Mouse (Mus musculus): ENCODE results near the gene Tuba1b.
"Not testable (repeated sequence)": the region's sequence is repeated elsewhere in the genome, so short reads cannot be mapped to it uniquely, and the experiment has no call there.

Tuba1b gene

DNA sequence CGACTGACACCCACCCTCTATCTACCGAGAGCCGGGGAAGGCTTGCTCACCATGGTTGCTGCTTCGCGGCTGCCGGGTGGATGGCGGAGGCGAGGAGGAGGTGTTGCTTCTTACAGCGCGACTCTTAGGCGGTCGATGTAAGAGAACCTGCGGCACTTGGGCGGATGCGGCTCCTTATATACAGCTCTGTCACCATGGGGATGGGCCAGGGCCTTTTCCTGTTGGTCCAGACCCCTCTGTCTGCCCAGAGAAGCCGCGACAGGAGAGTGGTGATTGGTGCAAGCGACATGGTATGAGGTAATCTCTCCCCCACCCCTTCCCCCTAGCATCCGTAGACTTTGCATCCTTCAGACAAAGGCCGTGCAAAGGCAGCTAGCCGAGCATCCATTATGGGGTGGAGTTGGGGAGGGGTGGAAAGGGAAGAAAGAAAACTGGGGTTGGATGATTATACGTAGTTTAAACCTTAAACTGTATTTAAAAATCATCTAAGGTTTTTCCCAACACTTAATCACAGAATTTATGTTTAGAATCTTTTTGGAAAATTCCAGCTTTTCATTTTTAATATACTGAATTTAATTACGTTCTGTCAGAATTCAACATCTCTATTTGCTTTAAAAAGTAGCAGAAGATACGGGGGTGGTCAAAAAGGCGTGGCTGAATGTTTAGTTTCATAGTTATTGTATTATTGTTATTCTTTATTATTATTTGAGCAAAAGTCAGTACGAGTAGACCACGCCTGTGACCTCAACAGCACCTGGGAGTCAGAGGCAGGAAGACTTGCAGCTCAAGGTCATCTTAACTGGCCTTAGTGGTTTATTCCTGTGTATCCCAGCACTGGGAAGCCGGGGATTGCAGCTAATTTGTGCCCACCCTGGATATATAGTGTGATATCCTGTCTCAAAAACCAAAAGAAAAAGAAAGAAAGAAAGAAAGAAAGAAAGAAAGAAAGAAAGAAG, 19.3 kb upstream of the Tuba1b start, which contains the start of the genes Gm49450 and Tuba1a:
TSS of gene Gm49450 (minus strand) at position 151 of the 956 bp plus-strand sequence.
TSS of gene Tuba1a (minus strand) at position 303 of the 956 bp plus-strand sequence.
- peak; percentile 85 to 94 for DNase-seq

DNA sequence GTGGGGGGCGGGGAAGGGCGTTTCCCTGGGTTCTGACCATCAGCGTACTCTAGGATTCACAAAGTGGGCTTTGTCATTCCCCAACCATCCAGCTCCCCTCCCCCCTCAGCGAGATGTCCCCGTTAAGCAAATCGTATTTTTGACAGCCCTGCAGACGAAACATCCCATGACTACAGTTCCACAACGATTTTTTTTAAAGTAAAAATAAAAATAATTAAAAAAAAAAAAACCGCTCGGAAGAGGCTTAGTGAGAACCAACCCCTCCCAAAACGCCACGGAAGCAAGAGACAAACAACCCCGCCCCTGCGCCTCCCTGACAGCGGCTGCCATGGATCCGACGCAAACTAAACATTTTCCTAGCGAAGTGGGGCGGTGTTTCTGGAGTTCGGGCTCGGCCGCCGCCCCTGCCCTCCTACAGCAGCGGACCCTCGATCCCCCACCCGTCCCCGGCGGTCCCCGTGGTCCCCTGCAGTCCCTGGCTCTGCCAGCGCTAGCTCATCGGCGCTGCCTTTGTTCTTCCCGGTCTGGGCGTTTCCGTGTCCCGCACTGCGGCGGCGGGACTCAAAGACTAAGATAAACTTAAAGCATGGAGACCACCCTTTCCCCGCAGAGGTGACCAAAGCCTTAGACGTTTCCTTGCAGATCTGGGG, 18.5 kb upstream of the Tuba1b start:
- peak; percentile 74 to 78 for DNase-seq

DNA sequence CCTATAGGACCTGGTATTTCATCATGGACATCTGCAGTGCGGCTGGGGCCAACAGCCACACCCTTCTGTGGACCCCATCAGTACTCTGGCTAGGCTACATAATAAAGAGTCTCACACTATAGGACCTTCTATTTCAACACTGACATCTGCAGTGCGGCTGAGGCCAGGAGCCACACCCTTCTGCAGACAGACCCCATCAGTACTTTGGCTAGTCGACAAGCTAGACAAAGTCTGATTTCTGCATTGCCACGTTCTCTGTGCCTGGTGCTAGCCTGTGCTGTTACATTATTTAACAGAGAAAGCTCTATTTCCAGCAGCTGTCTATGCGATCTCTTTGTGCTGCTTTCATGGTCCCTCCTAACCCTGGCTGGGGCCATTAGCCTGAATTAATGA, 17.7 kb upstream of the Tuba1b start:
- DNase-seq = no peak

DNA sequence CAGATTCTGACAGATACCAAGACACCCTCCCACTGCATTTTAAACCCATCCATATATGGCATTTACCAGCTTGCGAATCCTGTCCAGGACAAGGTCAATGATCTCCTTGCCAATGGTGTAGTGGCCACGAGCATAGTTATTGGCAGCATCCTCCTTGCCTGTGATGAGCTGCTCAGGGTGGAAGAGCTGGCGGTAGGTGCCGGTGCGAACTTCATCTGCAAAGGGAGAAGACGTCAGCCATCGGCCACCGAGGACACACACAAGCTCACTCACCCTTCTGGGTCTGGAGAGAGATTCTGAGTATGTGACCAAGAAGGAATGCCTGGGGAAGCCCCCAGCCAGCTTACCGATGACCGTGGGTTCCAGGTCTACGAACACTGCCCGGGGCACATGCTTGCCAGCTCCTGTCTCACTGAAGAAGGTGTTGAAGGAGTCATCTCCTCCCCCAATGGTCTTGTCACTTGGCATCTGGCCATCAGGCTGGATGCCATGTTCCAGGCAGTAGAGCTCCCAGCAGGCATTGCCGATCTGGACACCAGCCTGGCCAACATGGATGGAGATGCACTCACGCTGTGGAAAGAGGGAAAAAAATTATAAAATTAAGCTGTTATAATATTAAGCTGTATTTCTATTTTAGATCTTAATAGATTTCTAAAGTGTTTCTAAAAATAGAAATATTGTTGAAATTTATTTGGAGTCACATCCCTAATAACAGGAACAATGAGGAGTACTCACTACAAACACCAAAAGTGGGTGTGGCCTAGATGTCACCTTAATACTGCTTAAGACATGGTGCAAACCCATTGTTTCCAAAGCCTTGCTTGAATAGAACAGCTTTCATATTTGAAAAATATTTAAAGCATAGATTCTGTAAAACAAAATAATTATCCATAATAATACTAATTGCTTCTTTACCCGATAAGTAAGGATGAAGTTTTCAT, 17.0 kb upstream of the Tuba1b start:
- not testable (repeated sequence) for DNase-seq

DNA sequence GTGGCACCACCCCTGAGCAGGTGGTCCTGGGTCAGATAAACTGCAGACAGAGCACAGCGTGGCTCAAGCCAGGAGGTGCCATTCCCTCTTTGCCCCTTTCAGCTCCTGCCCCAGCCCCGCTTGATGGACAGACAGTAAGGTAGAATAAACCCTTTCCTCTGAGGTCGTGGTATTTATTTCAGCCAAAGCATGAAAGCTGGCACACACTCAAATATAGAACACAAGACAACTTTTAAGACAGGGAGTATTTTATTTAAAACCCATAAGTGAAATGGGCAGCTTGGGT, 15.2 kb upstream of the Tuba1b start:
- DNase-seq = no peak

DNA sequence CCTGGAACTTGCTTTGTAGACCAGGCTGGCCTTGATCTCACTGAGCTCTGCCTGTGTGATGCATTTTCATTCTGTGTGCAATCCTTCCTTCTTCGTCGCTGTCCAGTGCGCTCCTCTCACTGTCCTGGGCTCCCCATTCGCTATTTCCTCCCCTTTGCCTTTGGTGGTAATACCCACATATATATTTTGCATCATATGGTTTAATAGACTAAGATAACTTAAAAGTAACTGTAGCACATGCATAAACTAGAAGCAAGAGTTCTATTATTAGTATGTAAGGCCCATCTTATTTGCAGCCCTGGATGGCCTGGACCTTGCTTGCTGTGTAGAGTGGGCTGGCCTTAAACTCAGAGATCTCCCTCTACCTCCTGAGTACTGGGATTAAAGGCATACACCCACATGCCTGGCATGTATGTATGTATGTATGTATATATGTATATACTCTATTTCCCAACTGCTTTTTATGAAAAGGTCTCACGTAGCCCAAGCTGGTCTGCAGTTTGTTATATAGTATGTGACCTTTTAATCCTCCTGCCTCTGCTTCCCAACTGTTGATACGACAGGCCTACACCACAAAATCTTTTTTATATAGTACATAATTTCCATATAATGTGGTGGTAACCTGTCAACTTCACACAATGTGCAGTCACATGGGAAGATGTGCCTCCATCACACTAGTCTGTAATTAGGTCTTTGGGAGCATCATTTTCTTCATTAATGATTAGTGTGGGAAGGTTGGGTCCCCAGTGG, 14.7 kb upstream of the Tuba1b start:
- DNase-seq = no peak

DNA sequence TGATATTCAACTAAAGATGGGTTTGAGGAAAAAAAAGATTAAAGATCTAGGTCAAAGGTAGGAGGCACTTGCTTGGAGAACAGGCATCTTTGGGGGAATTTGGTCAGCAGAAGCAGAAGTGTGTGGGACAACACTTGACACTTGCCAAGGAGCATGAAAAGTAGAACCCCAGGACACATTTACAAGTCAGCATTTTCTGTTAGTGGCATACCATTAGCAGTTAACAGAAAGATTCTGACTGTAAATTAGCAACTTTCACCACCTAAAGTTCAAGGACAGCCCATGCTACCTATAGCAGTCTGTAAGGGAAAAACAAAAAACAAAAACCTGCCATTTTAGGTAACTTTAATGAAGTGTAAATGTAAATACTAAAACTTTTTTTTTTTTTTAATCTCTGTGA, 14.0 kb upstream of the Tuba1b start:
- DNase-seq = no peak

DNA sequence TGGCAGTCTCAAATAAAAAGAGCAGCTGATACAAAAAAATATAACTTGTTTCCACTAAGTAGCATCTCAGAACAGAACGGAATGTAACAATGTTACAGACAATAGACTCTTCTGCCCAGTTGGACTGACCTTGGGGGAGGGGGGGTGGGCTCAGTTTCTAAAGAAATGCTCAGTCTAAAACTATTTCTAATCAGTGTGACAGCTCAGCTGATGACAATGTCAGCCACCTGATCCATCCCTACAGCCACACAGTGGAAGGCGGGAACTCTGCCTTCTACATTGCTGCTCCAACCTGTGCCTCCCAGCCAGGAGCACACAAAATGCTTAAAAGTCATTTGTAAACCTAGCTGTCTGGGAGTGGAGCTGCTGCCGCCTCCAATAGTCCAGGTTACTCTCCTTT, 13.5 kb upstream of the Tuba1b start:
- DNase-seq = no peak

DNA sequence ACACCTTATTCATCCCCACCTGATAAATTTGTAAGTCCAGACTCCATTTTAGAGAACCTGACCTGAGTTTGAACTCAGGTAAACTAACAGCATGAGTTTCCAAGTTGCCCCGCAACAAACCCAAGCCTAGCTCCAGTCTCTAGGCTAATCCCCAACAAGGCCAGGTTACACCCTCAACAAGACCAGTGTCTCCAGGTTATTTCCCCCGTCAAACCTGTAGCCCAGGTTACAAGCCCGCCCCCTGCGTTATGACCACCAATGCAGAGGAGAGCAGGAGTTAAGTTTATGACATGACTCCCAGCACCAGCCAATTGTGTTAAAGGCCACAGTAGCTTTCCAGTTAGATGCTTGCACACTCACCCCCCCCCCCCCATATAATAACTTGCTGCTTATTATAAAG, 8.8 kb upstream of the Tuba1b start:
- DNase-seq = no peak

DNA sequence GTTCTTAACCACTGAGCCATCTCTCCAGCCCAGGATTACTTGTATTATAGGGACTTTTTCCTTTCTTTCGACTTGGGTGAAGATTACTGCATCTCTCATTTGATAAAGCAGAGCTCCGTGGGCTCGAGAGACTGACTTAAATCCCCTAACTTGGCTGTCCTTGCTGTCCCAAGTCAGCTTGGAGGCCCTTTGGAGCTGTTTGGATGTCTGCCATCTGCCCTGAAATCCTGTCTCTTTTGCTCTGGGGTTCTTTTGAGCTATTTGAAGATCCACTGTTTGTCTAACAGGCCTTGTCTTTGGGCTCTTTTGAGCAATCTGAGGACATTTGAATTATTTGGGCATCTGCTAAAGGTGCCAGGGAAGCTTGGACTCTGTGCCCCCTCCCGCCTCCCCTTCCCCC, 7.7 kb upstream of the Tuba1b start:
- DNase-seq = peak in 1 of 2 experiments; percentile 15

DNA sequence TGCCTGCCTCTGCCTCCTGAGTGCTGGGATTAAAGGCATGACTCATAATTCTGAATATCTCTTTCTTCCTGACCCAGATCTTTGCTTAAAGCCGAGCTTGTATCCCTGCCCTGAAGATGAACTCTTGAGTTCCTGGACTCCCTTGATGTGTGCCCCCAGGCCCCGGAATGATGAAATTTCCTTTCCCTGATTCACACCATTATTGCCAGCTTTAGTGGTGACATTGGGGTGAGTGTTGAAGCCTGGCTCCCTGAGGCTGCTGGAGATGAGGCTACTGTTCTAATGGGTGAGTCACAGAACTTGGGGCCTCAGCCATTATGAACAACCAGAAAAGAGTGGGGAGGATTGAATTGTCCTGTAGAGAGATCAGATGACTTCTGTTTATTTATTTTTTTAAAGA, 7.2 kb upstream of the Tuba1b start:
- no peak for DNase-seq

DNA sequence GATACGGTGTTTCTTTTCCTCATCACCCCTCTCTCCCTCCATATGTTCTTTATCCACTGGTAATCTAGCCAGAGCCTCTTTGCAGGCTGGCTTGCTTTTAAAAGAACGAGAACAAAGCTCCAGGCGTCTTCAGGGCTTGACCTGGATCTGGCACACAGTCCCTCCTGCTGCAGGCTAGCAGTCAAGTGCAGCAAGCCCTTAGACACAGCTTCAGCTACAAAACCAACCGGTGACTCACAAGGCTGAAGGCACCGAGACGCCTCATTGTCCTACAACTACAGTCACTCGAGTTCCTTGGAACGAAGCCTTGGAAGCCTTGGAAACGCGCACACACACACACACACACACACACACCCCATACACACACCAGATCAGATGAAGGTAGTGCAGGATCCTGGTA, 6.5 kb upstream of the Tuba1b start:
- no peak for DNase-seq

DNA sequence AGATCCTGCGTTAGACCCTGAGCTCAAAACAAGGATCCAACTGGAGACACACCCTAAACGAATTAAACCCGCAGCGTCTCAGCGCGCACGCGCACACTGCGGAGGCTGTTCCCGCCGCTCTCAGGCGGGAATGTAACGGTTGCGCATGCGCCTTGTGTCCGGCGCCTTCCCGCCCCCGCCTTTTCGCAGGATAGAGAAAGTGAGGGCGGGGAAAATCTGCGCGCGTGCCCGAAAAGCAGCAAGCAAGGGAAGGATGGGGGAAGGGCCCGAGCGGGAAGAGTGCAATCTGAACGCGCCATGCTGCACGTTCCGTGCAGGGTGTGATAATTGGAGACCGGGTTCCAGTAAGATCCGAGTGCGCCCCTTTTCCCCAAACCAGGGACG, 540 bp downstream of the Tuba1b start:
- peak; percentile 98 for DNase-seq

DNA sequence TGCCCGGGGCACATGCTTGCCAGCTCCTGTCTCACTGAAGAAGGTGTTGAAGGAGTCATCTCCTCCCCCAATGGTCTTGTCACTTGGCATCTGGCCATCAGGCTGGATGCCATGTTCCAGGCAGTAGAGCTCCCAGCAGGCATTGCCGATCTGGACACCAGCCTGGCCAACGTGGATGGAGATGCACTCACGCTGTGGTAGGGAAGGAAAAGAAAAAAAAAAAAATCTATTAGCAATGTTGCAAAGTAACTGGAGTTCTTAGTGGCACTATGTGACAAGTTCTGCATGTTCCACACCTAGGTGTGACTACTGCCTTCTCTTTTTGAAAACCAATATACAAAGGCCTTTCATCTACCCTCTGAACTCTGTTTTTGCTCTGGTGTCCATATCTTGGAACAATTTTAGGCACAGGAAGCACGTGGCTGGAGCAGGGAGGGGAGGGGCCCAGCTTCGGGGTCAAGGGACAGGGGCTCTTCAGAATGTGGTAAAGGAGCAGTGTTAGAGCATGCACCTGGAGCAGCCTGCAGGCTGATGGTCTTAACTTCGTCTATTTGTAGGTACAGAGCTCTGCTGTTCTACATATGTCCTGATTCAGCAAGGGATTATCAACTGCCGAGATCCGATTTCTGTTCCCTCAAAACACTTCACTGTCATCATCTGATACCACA, 1.2 kb downstream of the Tuba1b start:
- DNase-seq = not testable (repeated sequence)

DNA sequence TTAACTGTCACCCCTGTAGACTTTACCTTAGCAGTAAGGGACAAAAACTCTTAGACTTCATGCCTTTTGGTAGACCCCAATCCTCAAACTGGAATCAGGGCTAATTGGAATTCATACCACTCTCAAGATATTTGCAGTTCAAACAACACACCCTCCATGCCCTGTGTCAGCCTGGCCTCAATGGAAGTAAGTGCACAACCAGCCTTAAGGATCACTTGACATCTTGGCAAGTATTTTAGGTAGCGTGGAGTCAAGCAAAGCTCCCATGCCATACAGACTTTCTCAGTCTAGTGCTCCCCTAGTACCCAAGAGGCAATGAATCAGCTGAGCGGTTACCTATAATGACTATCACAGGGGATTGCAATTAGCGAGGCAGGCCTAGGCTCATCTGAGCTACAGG, 3.4 kb downstream of the Tuba1b start:
- DNase-seq = no peak

DNA sequence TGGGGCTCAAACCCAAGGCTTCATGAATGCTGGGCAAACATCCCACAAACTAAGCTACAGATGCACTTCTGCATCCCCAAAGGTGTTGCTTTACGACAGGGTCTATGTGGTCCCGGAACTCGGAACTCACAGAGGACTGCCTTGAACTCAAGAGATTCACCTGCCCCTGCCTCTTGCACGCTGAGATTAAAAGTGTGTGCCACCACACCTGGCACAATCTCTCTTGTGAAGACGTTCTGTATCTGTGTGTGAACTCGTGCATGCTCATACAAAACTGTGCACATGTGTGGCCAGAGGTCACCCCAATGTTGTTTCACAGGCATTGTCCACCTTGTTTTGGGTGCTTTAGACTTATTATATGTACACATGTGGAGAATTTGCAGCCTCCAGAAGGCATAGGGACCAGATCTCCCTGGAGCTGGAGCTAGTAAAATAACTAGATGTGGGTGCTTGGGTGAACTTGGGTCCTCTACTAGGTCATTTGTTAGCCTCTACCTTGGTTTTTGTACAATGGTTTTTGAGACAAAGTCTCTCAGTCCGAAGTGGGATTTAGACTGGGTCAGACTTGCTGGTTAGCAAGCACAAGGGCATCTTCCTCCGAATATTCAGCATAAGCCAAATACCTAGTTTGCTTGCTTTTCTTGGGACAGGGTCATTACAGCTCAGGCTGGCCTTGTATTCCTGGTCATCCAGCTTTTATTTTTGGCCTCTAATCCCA, 4.2 kb downstream of the Tuba1b start:
- DNase-seq = no peak

DNA sequence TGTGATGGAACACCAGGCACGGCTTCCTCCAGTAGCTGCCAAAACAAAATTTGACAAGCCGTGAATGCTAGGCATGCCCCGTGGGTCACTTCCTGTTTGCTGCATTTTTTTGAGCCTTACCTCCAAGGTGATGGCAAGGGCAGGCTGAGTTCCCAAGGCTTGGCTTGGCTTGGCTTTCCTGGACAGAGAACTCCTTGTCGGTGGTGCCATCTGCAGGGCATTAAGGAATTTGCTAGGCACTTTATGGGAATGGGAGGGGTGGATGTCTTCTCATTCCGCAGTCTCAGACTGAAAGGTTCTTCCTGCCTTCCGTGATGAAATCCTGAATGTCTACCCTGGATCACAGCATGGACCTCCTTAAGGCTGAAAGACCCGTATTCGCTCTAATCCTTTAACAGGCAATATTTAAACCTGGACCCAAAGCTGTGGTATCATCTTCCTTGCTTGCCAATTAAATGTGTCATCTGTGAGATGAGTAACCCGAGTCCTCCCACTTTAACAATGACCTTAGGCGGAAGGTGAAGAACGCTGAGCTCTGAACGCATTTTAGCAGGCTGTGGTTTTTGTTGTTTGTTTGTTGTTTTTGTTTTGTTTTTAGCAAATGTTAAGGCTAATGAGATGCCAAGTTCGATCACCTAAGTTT, 5.6 kb downstream of the Tuba1b start:
- DNase-seq = peak; percentile 92

DNA sequence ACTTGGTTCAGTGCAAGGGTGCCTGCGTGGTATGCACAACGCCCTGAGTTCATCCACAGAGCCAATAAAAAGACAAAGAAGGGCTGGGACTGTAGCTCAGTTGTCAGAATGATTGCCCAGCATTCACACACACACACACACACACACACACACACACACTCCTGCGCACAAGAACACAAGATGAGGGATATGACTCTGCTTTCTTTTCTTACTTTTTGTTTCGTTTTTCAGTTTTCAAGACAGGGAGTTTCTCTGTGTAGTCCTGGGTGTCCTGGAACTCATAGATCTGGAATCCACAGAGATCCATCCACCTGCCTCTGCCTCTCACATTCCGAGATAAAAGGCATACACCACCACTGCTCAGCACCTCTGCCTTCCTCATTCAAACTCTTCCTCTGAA, 6.8 kb downstream of the Tuba1b start:
- no peak for DNase-seq

DNA sequence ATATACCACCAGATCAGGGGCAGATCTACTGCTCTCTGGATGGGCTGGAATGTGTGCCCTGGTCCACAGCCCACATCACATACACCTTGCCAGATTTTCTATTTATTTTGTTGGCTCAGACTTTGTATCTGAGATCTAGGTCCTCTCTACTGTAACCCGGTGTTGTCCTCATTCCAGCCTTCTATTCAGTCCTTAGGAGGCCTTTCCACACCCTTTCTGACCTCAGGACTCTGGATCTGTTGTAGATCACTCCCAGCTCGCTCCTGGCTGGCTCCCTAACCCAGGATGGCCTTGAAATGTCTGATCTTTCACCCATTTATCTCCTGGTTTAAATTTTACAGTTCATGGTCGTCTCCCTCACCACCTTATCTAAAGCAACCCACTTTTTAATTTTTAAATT, 9.7 kb downstream of the Tuba1b start:
- DNase-seq = peak; percentile 28 to 61

DNA sequence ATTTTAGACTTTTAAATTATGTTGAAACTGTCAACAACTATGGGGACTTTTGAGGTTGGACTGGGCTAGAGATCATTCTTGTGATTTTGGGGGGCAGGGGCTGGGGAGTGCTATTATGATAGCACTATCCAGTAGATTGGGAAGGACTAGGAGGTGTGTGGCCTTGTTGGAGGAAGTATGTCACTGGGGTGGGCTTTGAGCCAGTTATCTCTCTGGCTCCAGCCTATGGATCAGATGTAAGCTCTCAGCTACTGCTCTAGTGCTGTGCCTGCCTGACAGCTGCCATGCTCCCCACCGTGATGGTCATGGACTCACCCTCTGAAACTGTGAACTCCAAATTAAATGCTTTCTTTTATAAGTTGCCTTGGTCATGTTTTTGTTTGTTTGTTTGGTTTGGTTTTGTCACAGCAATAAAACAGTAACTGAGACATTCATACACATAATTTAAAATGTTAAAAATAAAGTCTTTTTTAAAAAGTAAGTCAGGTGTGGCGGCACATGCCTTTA, 11.3 kb downstream of the Tuba1b start:
- DNase-seq = no peak
